Mouse (Mus musculus) thymus, adult 2 months (tissue): ENCODE measurements around the gene Vwa3b.

Experiments used
- CTCF ChIP-seq: fragments of 200-500 bp; IDR thresholded peaks from 2 replicates; pipeline ENCODE4 v1.5.1; 2012; ENCODE audit warnings: mild to moderate bottlenecking, control low read depth, low read length, moderate library complexity, borderline replicate concordance; ENCODE audit not compliant: control insufficient read depth, poor library complexity, insufficient read depth; ENCODE audit errors: extremely low read depth
- POLR2A ChIP-seq: fragments of 200-500 bp; IDR thresholded peaks from 2 replicates; pipeline ENCODE4 v1.6.1; 2012; ENCODE audit warnings: mild to moderate bottlenecking, low read length, control low read depth, moderate library complexity; ENCODE audit not compliant: control insufficient read depth, poor library complexity, insufficient read depth; ENCODE audit errors: extremely low read depth

DNA sequence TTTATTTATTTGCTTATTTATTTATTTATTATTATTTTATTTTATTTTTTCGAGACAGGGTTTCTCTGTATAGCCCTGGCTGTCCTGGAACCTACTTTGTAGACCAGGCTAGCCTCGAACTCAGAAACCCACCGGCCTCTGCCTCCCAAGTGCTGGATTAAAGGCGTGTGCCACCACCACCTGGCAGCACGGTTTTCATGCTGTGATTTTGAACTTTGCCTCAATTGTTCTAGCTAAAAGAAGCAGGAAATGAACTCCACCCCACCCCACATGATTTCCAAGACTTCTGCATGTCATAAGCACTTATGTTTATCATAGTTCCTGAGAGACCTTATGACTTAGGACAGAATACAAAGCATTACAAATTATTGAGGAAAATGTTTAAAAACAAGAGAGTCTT, 15.5 kb downstream of the Vwa3b start:
- TF ChIP-seq POLR2A (no peak), CTCF (no peak)
